Mouse (Mus musculus) kidney, adult 2 months (tissue): Measurements from ENCODE around the gene Ranbp10.

Source experiments
- CTCF ChIP-seq: fragments of 200-500 bp; conservative IDR thresholded peaks from 2 replicates; pipeline ENCODE4 v1.5.1; 2011; ENCODE audit warnings: low read depth, mild to moderate bottlenecking, control low read depth, low read length, moderate library complexity, mixed read lengths; ENCODE audit not compliant: insufficient read depth, insufficient read length
- POLR2A ChIP-seq: fragments of 200-500 bp; IDR thresholded peaks from one replicate; pipeline ENCODE4 v1.6.1; 2011; ENCODE audit warnings: low read depth, low read length, control low read depth

DNA sequence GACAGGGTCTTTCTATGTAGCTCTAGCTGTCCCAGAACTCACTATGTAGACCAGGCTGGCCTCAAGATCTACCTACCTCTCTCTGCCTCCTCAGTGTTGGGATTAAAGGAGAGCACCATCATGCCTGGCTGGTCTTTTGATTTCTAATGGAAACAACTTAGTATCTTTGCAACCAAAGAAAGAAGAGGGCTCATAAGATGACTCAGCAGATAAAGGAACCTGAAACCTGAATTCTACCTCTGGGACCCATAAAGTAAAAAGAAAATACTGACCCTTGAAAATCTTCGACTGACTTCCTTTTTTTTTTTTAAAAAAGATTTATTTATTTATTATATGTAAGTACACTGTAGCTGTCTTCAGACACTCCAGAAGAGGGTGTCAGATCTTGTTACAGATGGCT lies 21.2 kb downstream of the Ranbp10 start:
- no peak for TF ChIP-seq POLR2A
- no peak for TF ChIP-seq CTCF
